Mouse (Mus musculus) neural tube, embryonic 11.5 days (tissue): ENCODE data around the gene Tacc2. TPM values are rescaled to one million over a fixed set of nuclear protein-coding genes. Genes with fewer than 3 reads are reported as not detected.
A peak's percentile ranks its signal among the peaks of the same experiment; 100 is the strongest.
"Not testable (repeated sequence)": the region's sequence is repeated elsewhere in the genome, so short reads cannot be mapped to it uniquely, and the experiment has no call there.

Source experiments
- ATAC-seq: fragments of 200-750 bp; cut with Nextera tagmentation; 2 replicates; pipeline ENCODE4 v1.8.0; 2017; ENCODE audit warnings: moderate number of reproducible peaks, mild to moderate bottlenecking, moderate TSS enrichment, moderate library complexity; ENCODE audit not compliant: insufficient read depth, low FRiP score, low TSS enrichment
- DNase-seq: peaks from one replicate; pipeline ENCODE4 v3.0.0-alpha.2; 2015; ENCODE audit warnings: low spot score
- H3K27ac ChIP-seq: fragments of 300-500 bp; sonication (generic); 2 replicates; pipeline ENCODE4 v1.5.1; 2014; ENCODE audit warnings: low read depth, mild to moderate bottlenecking, low read length
- H3K27me3 ChIP-seq: fragments of 300-500 bp; sonication (generic); 2 replicates; pipeline ENCODE4 v1.6.1; 2014; ENCODE audit warnings: mild to moderate bottlenecking, low read length, mixed read lengths; ENCODE audit not compliant: control insufficient read depth, insufficient read depth
- H3K36me3 ChIP-seq: fragments of 300-500 bp; sonication (generic); 2 replicates; pipeline ENCODE4 v1.6.1; 2014; ENCODE audit warnings: mild to moderate bottlenecking, low read length, moderate library complexity, mixed read lengths; ENCODE audit not compliant: control insufficient read depth, insufficient read depth
- H3K4me1 ChIP-seq: fragments of 300-500 bp; sonication (generic); 2 replicates; pipeline ENCODE4 v1.6.1; 2014; ENCODE audit warnings: low read length, mixed read lengths; ENCODE audit not compliant: control insufficient read depth, insufficient read depth
- H3K4me2 ChIP-seq: fragments of 300-500 bp; sonication (generic); 2 replicates; pipeline ENCODE4 v1.6.1; 2014; ENCODE audit warnings: low read depth, mild to moderate bottlenecking, moderate library complexity
- H3K4me3 ChIP-seq: fragments of 300-500 bp; sonication (generic); 2 replicates; pipeline ENCODE4 v1.5.1; 2014; ENCODE audit warnings: low read depth, low read length
- H3K9ac ChIP-seq: fragments of 300-500 bp; sonication (generic); 2 replicates; pipeline ENCODE4 v1.6.1; 2014; ENCODE audit warnings: mild to moderate bottlenecking, low read length
- H3K9me3 ChIP-seq: fragments of 300-500 bp; sonication (generic); 2 replicates; pipeline ENCODE4 v1.6.1; 2016; ENCODE audit warnings: low read length; ENCODE audit not compliant: control insufficient read depth
- WGBS: fragments of 180-500 bp; shearing (Covaris S2); extraction: QIAGEN DNeasy Blood & Tissue Kit; methylation state at CpG from one replicate; pipeline ENCODE4 v1.1.7; 2014; 5-methylcytosine and 5-hydroxymethylcytosine counted together
- polyA plus RNA-seq: library from polyadenylated mRNA; unstranded; fragments of >200 nt; fragmentation: Nextera tagmentation; extraction: Ambion mirVana; gene quantifications from 2 replicates; pipeline ENCODE4 v1.2.1, GENCODE M21; 2014

The Tacc2 gene
- polyA plus RNA-seq, result 56.6 and 62.6 TPM in 2 replicates

DNA sequence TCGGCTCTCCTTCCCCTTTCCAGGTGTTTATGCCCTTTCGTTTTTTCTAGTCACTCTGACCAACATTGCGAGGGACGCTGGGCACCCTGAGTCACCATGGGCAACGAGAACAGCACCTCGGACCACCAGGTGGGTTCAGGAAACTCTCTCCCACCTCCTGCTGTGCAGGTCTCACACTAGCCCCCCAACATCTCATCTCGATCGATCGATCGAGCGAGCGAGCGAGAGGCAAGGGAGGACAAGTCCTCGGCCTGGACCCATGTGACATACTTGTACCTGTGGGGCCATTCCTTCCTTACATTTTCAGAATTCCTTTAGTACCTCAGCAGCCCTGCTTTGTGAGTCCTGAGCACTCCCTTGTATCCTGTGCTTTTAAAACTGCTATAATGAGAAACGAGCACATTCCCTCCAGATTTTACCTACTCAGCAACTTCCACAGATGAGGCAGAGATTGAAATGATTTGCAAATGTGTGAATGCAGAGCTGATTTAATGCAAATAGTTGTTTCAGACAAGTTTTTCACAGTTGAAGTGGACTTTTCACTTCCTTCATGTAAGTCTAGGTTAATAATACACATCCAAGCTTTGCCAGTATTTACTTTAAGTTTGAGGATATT lies at the start of gene Tacc2:
TSS of gene Tacc2 (plus strand) at position 51 of the 616 bp plus-strand sequence.
- Histone ChIP-seq H3K27ac (no peak within 1 kb of the TSS), H3K4me1 (no peaks in the 10 kb centered on the region), H3K9me3 (no peaks in the 10 kb centered on the region), H3K4me2 (peak within 1 kb of the TSS; percentile 6; the same call in 1 of the 2 replicates), H3K4me3 (no peak within 1 kb of the TSS), H3K9ac (no peak within 1 kb of the TSS), H3K27me3 (no peaks in the 10 kb centered on the region), H3K36me3 (no peaks in the 10 kb centered on the region)
- no peak for DNase-seq
- 45% methylated on average over 15 of the region's 15 CpGs for WGBS
- no peak for ATAC-seq

DNA sequence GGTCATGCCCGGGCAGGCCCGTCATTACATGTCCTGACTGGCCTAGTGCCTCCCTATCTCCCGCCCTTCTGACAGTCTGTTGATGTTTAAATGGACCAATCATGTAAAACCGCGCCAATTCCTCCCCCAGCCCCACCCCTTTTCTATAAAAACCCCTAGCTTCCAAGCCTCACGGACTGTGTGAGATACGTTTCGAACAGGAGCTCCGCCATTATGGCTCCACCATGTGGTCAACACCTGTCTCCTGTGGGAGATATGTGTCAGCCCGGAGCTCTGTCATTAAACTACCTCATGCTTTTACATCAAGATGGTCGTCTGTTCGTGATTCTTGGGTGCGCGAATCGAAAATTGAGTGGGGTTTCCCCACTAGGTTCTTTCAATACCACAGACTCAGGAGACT lies 46.1 kb upstream of the Tacc2 start:
- not testable (repeated sequence) for H3K4me1 ChIP-seq, ATAC-seq, H3K36me3 ChIP-seq, H3K27me3 ChIP-seq, H3K4me3 ChIP-seq, H3K9me3 ChIP-seq, H3K4me2 ChIP-seq, H3K27ac ChIP-seq, DNase-seq, H3K9ac ChIP-seq
- 96% methylated on average over 14 of the region's 15 CpGs for WGBS

DNA sequence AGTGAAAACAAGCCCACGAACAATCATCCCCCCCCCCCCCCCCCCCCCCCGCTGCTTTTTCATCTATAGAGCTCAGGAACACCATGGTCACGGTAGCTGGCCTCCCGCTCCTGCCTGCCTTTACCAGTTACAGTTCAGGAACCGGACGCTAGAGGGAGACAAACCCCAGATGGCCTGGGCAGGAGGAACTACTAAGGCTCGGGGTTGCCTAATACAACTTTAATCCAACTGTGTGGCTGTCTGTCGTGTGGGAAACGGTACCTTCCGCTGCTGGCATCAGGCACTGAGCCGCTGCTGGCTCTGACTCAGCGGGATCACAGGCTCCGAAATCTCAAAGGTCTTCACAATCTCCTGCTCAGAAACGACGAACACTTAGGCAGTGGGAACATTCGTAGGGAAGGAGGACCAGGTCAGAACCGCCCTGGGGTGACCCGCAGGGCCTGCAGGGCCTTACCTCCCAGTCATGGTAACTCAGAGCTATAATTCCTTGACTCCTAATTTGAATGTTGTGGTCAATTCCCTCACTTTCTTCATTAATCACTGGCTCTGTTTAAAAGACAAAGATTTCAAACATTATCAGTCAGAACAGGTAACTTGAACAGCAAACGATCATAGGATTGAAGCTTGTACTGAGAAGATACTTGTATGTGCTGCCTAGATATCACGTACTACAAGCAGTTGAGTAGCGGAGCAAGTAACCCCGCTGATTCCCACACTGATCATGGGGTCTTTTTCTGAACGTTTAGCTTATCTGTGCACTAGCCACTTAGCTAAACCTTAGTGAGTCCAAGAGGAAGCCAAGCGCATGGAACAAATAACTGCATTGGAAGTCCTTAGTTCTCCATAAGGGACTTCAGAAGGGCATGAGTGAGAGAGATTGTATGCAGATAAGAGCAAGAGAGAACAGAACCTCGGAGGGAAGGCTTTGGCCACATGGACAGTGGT lies 43.6 kb upstream of the Tacc2 start:
- H3K9me3 ChIP-seq, result no peaks in the 10 kb centered on the region
- no peak overlapping the region for H3K4me2 ChIP-seq
- DNase-seq, result peak; percentile 85
- WGBS, result 59% methylated on average over 24 of the region's 25 CpGs
- no peaks in the 10 kb centered on the region for H3K27me3 ChIP-seq
- peaks cover 2% of the 10 kb centered on the region; the same call in 1 of the 2 replicates for H3K36me3 ChIP-seq
- no peak; the same call in 1 of the 2 replicates for ATAC-seq
- no peak overlapping the region for H3K4me3 ChIP-seq
- no peak overlapping the region for H3K9ac ChIP-seq
- H3K4me1 ChIP-seq, result no peaks in the 10 kb centered on the region
- H3K27ac ChIP-seq, result no peak overlapping the region

DNA sequence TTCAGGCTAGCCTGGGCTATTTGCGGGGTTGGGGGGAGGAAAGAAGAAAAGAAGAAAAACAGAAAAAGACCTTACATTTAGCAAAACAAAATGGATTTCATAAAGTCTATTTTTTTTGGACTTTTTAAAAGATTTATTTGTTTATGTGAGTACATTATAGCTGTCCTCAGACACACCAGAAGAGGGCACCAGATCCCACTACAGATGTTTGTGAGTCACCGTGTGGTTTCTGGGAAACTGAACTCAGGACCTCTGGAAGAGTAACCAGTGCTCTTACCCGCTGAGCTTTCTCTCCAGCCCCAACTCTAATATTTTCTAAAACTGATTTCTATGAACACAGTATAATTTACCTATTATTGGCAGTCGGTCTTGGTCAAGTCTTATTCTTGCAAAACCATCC lies 42.1 kb upstream of the Tacc2 start:
- H3K27me3 ChIP-seq, result no peaks in the 10 kb centered on the region
- no peaks in the 10 kb centered on the region for H3K4me1 ChIP-seq
- no peak overlapping the region for H3K4me2 ChIP-seq
- DNase-seq (no peak), ATAC-seq (no peak)
- H3K36me3 ChIP-seq, result peaks cover 6% of the 10 kb centered on the region; the same call in 1 of the 2 replicates
- H3K4me3 ChIP-seq, result no peak overlapping the region
- H3K27ac ChIP-seq, result no peak overlapping the region
- no peaks in the 10 kb centered on the region for H3K9me3 ChIP-seq
- WGBS, result 94% methylated on average over 4 of the region's 4 CpGs
- H3K9ac ChIP-seq, result no peak overlapping the region

DNA sequence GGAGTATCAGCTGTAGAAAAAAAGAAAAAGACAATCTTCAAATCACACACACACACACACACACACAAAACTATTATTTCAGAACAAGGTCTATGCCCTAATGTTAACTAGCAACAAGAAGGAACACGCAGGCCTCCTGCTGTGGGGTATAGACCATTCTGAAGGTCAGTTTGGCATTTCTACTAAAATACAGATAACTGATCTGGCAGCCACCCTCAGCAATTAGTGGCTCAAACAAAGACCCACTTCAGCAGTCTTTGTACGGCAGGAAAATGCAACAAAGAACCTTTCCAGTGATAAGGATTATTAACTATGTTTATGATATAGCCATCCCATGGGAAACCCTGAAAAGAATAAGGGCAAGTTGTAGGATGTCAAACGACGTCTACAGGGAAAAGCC lies 40.2 kb upstream of the Tacc2 start:
- DNase-seq, result no peak
- ATAC-seq, result no peak
- no peaks in the 10 kb centered on the region for H3K9me3 ChIP-seq
- no peak overlapping the region for H3K4me2 ChIP-seq
- H3K4me3 ChIP-seq, result no peak overlapping the region
- 92% methylated on average over 4 of the region's 4 CpGs for WGBS
- H3K4me1 ChIP-seq, result no peaks in the 10 kb centered on the region
- H3K27me3 ChIP-seq, result no peaks in the 10 kb centered on the region
- H3K36me3 ChIP-seq, result peaks cover 5% of the 10 kb centered on the region
- no peak overlapping the region for H3K9ac ChIP-seq
- no peak overlapping the region for H3K27ac ChIP-seq

DNA sequence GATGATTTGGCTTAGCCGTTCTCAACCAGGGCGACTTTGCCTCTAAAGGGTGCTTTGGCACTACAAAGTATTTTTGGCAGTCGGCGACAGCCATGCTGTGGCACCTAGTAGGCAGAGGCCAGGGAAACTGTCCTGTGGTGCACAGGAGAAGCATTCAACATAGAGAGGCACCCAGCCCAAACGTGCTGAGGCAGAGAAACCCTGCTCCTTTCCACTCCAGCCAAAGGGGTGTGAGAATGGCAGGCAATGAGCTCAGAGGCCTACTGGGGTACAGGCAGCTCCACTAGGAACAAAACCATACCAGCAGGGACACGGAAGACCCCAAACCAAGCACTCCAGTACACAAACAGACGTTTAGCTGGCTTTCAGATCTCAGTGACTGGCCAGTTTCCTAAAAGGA lies 37.1 kb upstream of the Tacc2 start:
- Histone ChIP-seq H3K27ac (no peak overlapping the region), H3K27me3 (no peaks in the 10 kb centered on the region), H3K4me3 (no peak overlapping the region), H3K36me3 (peaks cover 9% of the 10 kb centered on the region), H3K4me2 (no peak overlapping the region), H3K4me1 (no peaks in the 10 kb centered on the region), H3K9ac (no peak overlapping the region), H3K9me3 (no peaks in the 10 kb centered on the region)
- ATAC-seq, result no peak
- WGBS, result 93% methylated on average over 7 of the region's 7 CpGs
- no peak for DNase-seq

DNA sequence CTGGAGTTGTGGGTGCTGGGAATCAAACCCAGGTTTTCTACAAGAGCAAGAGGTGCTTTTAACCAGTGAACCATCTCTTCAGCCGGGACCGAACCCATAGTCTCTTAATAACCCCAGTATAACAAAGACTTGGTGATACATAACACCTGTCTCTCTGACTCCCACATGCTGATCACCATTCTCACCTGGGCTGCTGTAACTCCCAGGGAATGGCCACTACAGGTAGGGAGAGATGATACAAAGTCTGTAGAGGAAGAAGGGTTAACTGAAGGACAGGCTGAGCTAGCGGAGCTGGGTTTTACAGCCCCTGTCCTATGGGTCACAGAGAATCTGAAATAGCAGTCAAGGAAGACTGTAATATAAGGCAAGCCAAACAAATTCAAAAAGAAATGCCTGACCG lies 34.1 kb upstream of the Tacc2 start:
- Histone ChIP-seq H3K4me2 (no peak overlapping the region), H3K9ac (no peak overlapping the region), H3K36me3 (peaks cover 9% of the 10 kb centered on the region), H3K4me3 (no peak overlapping the region), H3K4me1 (no peaks in the 10 kb centered on the region), H3K27me3 (no peaks in the 10 kb centered on the region), H3K9me3 (no peaks in the 10 kb centered on the region), H3K27ac (no peak overlapping the region)
- no peak for DNase-seq
- ATAC-seq, result no peak
- WGBS, result 99% methylated on average over 4 of the region's 4 CpGs

DNA sequence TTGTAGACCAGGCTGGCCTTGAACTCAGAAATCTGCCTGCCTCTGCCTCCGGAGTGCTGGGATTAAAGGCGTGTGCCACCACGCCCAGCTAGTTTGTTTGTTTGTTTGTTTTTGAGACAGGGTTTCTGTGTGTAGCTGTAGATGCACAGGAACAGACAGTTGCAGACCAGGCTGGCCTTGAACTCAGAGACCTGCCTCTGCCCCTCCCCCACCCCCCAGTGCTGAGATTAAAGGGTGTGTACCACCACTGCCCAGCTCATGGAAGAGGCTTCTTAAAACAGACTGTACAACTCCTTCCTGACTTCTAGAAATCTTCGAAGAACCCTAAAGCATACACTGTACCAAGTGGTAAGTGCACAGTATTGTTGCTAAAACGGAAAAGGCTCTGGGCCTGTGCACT lies 31.8 kb upstream of the Tacc2 start:
- H3K27me3 ChIP-seq, result no peaks in the 10 kb centered on the region
- ATAC-seq (no peak), DNase-seq (no peak)
- H3K4me2 ChIP-seq, result peak overlapping the region; percentile 89; the same call in 1 of the 2 replicates
- H3K4me3 ChIP-seq, result no peak overlapping the region
- H3K9me3 ChIP-seq, result no peaks in the 10 kb centered on the region
- peaks cover 5% of the 10 kb centered on the region for H3K36me3 ChIP-seq
- WGBS, result 95% methylated on average over 5 of the region's 5 CpGs
- H3K27ac ChIP-seq, result no peak overlapping the region
- H3K9ac ChIP-seq, result no peak overlapping the region
- H3K4me1 ChIP-seq, result no peaks in the 10 kb centered on the region
